Mouse (Mus musculus) erythroid progenitor cell, adult 5-6 weeks (primary cell): ENCODE results near the gene Sugp2. TPM values are rescaled to one million over a fixed set of nuclear protein-coding genes. Genes with fewer than 3 reads are reported as not detected.
A peak's percentile ranks its signal among the peaks of the same experiment; 100 is the strongest.

Source experiments
- ATAC-seq: replicated peaks from 2 replicates; pipeline ENCODE4 v1.8.0; 2016; ENCODE audit warnings: moderate number of reproducible peaks, mild to moderate bottlenecking, moderate TSS enrichment, inconsistent platforms; ENCODE audit not compliant: poor library complexity, low FRiP score, severe bottlenecking
- total RNA-seq, 2 experiments: library from RNA; stranded (forward) in 1 of 2; stranded (reverse) in 1 of 2; fragments of 150-400 nt in 1 of 2; fragments of 186-747, 209-891 nt in 1 of 2; gene quantifications; 2 replicates each; pipeline versions ENCODE4 v1.2.3 to v1.2.4; 2015 to 2017; ENCODE audit warnings: low replicate concordance in 2 of 2

Gene Sugp2
- total RNA-seq, 2 experiments from 2014 or later, result 49.0 to 60.7 TPM

- ATAC-seq, result no peak
Observed at GRCm38 (mm10) chr8:70219107-70219684, 14.8 kb upstream of the Sugp2 start.

DNA sequence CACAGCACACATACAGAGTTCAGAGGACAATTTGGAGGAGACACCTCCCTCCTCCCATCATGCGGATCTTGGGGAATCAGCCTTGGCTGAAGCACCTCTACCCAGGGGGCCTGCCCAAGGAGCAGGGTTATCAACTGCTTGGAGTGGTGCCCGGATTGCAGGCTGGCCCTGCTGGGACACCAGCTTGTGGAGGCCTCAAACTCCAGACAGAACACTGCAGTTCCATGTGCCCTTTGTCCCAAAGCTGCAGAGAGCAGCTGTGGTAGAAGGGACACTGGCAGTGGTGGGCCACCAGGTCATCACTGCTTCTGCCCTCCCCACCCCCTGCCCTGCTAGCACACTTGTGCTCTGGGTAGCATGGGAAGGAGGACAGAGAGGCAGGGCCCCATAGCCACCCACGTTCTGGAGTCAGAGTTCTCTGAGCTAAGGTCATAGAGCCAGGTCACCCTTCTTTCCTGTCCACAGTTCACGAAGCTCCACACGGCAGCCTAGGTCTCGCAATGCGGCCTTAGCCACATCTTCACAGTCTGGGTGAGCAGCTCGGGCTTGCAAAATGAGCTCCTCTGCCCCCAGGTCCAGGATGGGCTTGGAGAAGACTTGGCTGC, 13.7 kb upstream of the Sugp2 start:
- ATAC-seq, result no peak

DNA sequence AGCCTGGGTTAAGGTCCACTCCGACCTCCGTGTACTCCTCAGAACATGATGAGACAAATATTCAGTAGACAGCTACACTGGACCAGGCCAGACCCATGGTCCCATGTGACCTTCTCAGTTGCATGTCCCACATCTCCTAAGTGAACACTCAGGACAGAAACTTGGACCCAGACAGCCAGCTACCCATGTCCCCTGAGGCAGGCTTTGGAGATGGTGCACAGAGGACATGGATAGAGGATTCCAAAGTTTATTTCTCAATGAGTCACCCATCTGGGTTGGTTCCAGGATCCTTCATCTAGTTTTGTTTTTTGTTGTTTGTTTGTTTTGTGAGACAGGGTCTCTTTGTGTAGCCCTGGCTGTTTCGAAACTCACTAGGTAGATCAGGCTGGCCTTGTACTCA, 13.1 kb upstream of the Sugp2 start:
- no peak for ATAC-seq

GRCm38 (mm10) chr8:70222041-70222440, 12.0 kb upstream of the Sugp2 start:
- ATAC-seq, result no peak

DNA sequence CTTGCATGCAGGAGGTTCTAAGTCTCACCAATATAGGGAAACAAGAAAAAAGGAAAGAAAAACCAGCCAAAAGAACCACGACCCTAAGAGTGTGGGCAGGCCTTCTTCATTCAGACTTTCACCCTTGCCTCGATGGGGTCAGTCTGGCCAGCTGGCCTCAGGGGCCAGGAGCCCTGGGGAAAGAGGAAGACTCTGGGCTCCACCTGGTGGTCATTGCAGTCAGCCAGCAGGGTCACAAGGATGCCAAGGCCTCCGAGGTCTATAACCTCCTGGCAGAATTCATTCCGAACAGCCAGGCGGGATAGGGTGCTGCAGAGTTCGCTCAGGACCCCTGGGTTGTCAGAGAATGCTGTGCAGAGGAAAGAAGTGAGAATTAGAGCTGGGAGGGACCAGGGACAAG, 10.7 kb upstream of the Sugp2 start:
- 0 out of 2 replicates have a peak, but pooled peaks have one; percentile 49 for ATAC-seq

- ATAC-seq, result no peak
Observed at GRCm38 (mm10) chr8:70227997-70228396, 6.0 kb upstream of the Sugp2 start.

DNA sequence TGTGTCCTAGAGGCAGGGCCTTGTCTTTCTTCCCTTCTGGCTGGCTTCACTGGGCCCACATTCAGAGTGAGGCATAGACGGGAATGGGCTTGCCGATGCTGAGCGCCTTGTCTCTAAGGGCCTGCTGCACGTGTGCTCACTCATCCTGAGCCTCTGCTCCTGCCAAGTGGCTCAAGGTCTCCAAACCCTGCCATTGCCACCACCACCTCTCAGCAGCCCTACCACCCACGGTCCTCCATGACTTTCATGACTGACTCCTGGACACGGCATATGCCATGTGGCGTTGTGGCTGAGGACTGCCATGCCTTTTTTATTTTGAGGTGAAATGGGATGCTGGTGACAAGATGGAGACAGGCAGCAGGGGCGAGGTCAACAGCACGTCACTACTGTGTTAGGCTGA, 3.2 kb upstream of the Sugp2 start:
- ATAC-seq, result no peak

GRCm38 (mm10) chr8:70233606-70234005, 420 bp upstream of the Sugp2 start:
- no peak for ATAC-seq

- ATAC-seq, result no peak; the same call in 1 of the 2 replicates
Observed at GRCm38 (mm10) chr8:70234781-70235128, 729 bp downstream of the Sugp2 start.

DNA sequence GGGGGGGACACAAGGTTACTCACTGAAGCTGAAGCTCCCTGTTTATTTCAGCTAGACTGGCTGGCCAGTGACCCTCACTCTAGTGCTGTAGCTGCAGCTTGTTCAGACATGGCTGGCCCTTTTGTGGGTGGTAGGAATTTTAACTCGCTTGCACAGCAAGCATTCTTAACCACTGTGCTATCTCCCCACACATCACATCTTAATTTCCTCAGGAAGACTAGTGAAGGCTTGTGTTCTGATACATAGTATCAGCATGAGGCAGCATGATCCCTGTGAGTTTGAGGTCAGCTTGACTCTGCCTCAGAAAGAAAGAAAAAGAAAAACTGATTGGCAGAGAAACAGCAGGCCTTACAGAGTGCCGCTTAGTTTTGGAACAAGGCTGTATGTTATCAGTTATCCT, 3.8 kb downstream of the Sugp2 start:
- ATAC-seq, result no peak

GRCm38 (mm10) chr8:70240642-70241041, 6.6 kb downstream of the Sugp2 start:
- no peak for ATAC-seq

DNA sequence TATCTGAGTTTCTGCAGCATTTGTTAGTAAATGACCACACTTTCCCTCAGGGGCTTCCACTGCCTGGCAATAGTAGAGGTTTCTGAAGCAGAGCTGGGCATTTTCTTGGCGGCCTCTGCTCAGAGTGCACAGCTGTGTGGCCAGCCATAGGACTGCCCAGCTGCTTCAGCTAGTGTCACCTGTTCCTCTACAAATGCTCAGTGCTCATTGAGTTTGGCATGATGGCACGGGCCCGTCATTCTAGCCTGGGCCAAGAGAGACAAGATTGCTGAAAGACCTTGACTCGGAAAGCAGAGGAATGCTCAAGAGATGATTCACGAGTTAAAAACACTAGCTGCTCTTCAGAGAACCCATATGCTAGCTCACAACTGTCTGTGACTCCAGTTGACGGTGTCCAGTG, 12.6 kb downstream of the Sugp2 start:
- ATAC-seq, result no peak

DNA sequence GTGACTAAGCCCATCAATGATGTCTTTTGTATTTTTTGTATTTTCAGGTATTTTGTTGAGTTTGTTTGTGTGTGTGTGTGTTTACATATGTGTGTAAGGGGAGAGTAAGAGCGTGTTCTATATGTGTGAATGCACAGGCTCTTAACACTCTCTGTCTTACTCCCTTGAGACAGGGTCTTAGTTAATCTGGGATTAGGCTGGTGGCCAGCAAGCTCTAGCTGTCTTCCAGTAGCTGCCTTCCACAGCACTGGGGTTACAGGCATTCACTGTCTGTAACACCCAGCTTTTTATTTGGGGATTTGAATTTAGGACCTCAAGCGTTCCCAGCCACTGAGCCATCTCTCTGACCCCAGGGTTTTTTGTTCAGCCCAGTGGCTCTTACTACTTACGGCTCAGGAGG, 13.8 kb downstream of the Sugp2 start:
- no peak for ATAC-seq

DNA sequence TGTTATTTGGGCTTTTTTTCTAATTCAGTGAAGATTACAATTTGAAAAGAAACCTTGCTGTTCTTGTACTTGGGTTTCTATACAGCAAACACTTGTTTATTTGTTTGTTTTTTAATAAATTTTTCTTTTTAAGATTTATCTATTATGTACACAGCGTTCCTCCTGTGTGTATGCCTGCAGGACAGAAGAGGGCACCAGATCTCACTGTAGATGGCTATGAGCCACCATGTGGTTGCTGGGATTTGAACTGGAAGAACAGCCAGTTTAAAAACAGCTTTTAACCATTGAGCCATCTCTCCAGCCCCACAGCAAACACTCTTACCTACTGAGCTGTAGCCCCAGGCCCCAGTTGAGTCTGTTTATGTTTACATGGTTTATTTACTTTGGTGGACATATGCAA, 20.6 kb downstream of the Sugp2 start:
- no peak for ATAC-seq

- ATAC-seq, result no peak
Observed at GRCm38 (mm10) chr8:70257456-70257855, 23.4 kb downstream of the Sugp2 start.

GRCm38 (mm10) chr8:70258600-70258999, 24.6 kb downstream of the Sugp2 start:
- ATAC-seq, result peak; percentile 77

- ATAC-seq, result peak; percentile 76
Observed at GRCm38 (mm10) chr8:70259043-70259442, 25.0 kb downstream of the Sugp2 start.

- ATAC-seq, result no peak
Observed at GRCm38 (mm10) chr8:70267674-70268073, 33.6 kb downstream of the Sugp2 start.

DNA sequence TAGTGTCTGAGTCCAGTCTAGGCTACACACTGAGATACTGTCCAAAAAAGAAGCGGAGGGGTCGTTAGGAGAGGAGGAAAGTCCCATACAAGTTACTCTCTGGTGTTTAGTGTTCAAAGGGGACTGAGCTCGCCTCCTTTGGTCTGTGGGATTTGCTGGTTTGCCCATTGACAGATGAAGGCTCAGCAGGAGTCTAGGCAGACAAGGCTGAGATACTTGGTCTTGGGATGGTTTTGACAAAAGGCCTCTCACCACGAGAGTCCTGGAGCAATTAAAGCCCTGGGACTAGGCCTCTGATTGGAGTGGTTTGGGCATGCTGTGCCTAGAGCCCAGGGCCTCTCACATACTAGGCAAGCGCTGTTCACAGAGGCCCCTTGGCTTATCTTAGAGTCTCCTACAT, 34.3 kb downstream of the Sugp2 start:
- ATAC-seq, result no peak

DNA sequence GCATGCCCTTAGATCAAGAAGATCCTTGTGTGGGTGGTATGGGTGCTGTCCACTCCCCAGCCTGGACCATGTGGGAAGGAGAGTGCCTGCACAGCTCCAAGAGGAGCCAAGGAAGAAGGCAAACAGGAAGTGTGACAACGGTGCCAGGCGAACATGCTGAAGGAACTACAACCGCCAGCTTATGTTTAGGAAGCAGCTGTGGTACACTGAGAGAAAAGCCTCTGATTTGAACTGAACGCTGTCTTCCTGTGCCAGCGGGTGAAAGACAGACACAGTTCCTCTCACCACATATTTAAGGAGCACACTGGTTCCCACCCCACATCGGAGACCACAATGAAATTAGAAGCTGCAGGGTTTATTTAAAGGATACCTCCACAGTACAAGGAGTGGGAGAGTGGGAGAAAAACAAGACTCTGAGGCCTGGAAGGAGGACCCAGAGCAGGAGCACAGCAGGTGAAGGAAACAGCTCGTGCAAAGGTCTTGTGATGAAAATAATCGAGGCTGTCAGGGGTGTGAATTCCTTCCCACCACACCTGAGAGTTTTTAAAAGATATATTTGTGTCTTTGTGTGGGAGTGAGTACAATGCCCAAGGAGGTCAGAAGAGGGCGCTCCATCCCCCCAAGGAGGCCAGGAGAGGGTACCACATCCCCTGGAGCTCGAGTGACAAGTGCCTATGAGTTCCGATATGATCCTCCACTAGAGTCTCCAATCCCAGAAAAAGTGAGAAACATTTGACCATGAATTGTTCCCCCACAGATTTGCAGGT, 35.0 kb downstream of the Sugp2 start:
- ATAC-seq, result no peak

DNA sequence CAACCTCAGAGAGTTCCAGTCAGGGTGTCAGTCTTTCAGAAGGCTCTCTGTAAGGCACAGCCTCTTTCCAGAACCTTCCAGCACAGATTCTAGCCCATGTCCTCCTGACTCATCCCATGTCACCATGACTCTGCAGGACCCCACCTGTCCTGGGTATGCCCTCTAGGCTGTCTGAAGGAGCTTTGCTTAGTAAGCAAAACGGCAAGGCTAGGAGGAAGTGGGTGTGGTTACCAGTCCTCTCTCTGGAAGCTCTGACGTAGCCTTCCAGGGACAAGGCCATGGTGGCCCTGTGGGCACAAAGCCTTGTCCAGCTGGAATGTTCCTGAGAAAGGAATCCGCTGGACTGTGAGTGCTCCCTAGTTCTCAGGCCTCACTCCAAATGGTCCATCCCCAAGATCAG, 38.9 kb downstream of the Sugp2 start:
- ATAC-seq, result peak; percentile 53
